Mouse (Mus musculus): ENCODE data around the gene March4.

March4 gene

GRCm38 (mm10) chr1:72390420-72390819 lies 146.3 kb downstream of the March4 start:
- DNase-seq (ENCODE audit: low spot score in 2 of 2): no peak

GRCm38 (mm10) chr1:72383651-72384050 lies 153.1 kb downstream of the March4 start:
- no peak for DNase-seq (ENCODE audit: low spot score in 2 of 2)

- no peak for DNase-seq (ENCODE audit: low spot score in 2 of 2)
Observed at GRCm38 (mm10) chr1:72383056-72383455, 153.7 kb downstream of the March4 start.

GRCm38 (mm10) chr1:72380544-72380943 lies 156.2 kb downstream of the March4 start:
- no peak for DNase-seq (ENCODE audit: low spot score in 2 of 2)

GRCm38 (mm10) chr1:72379752-72380353 lies 156.9 kb downstream of the March4 start:
- DNase-seq (ENCODE audit: low spot score in 2 of 2): no peak

- DNase-seq (ENCODE audit: low spot score in 2 of 2): no peak
Observed at GRCm38 (mm10) chr1:72378151-72378550, 158.6 kb downstream of the March4 start.

Data from left cerebral cortex, adult 9 months (tissue).